Mouse (Mus musculus) embryonic facial prominence, embryonic 14.5 days (tissue): ENCODE measurements around the gene Stxbp2. TPM values are rescaled to one million over a fixed set of nuclear protein-coding genes. Genes with fewer than 3 reads are reported as not detected.

Experiments used
- ATAC-seq: fragments of 200-750 bp; cut with Nextera tagmentation; 2 replicates; pipeline ENCODE4 v1.8.0; 2017; ENCODE audit warnings: low read depth, moderate number of reproducible peaks, moderate TSS enrichment
- DNase-seq: peaks from one replicate; pipeline ENCODE4 v3.0.0-alpha.2; 2015; ENCODE audit warnings: low spot score
- H3K27ac ChIP-seq: fragments of 300-500 bp; sonication (generic); replicated peaks from 2 replicates; pipeline ENCODE4 v1.5.1; 2014; ENCODE audit warnings: low read depth, mild to moderate bottlenecking, low read length, moderate library complexity
- H3K27me3 ChIP-seq: fragments of 300-500 bp; sonication (generic); replicated peaks from 2 replicates; pipeline ENCODE4 v1.6.1; 2014; ENCODE audit warnings: low read length; ENCODE audit not compliant: control insufficient read depth, insufficient read depth
- H3K36me3 ChIP-seq: fragments of 300-500 bp; sonication (generic); 2 replicates; pipeline ENCODE4 v1.6.1; 2014; ENCODE audit warnings: low read length, mixed read lengths; ENCODE audit not compliant: control insufficient read depth, insufficient read depth
- H3K4me1 ChIP-seq: fragments of 300-500 bp; sonication (generic); 2 replicates; pipeline ENCODE4 v1.6.1; 2014; ENCODE audit warnings: antibody characterized with exemption, low read length; ENCODE audit not compliant: control insufficient read depth, insufficient read depth
- H3K4me2 ChIP-seq: fragments of 300-500 bp; sonication (generic); 2 replicates; pipeline ENCODE4 v1.6.1; 2014; ENCODE audit warnings: low read depth, mild to moderate bottlenecking, low read length, moderate library complexity, mixed read lengths
- H3K4me3 ChIP-seq: fragments of 300-500 bp; sonication (generic); 2 replicates; pipeline ENCODE4 v1.5.1; 2014; ENCODE audit warnings: low read depth, mild to moderate bottlenecking, low read length
- H3K9ac ChIP-seq: fragments of 300-500 bp; sonication (generic); 2 replicates; pipeline ENCODE4 v1.6.1; 2014; ENCODE audit warnings: low read depth, mild to moderate bottlenecking, low read length, moderate library complexity, mixed read lengths
- H3K9me3 ChIP-seq: fragments of 300-500 bp; sonication (generic); 2 replicates; pipeline ENCODE4 v1.6.1; 2016; ENCODE audit warnings: low read length; ENCODE audit not compliant: control insufficient read depth
- WGBS: fragments of 180-500 bp; shearing (Covaris S2); extraction: QIAGEN DNeasy Blood & Tissue Kit; methylation state at CpG from one replicate; pipeline ENCODE4 v1.1.7; 2014; 5-methylcytosine and 5-hydroxymethylcytosine counted together
- polyA plus RNA-seq: library from polyadenylated mRNA; unstranded; fragments of >200 nt; fragmentation: Nextera tagmentation; extraction: Ambion mirVana; gene quantifications from 2 replicates; pipeline ENCODE4 v1.2.1, GENCODE M21; 2014

Gene Stxbp2
- polyA plus RNA-seq, 1 experiment from 2014 or later = 23.7 TPM

DNA sequence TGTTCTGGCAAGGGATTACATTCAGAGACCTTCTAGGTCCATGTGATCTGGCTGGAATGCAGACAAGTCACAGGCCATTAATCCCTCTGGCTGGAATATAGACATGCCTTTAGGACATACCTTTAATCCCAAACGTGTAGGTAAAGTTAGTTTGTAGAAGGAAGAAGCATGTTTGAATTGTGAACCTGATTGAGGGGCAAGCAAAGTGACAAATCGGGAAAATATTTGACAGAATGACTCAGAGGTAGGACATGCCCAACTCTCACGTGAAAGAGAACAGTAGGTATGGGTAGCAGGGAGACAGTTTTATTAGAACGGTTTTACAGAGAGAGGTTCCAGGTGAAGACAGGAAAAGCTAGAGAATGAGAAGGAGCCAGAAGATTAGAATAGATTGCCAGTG is 16.8 kb downstream of the Stxbp2 start:
- Histone ChIP-seq H3K9me3 (no peaks in the 10 kb centered on the region), H3K27me3 (no peaks in the 10 kb centered on the region), H3K4me2 (no peak overlapping the region), H3K36me3 (no peaks in the 10 kb centered on the region), H3K9ac (no peak overlapping the region), H3K4me3 (no peak overlapping the region), H3K4me1 (no peaks in the 10 kb centered on the region), H3K27ac (no peak overlapping the region)
- ATAC-seq (no peak), DNase-seq (no peak)
- 69% methylated on average over 4 of the region's 4 CpGs for WGBS

GRCm38 (mm10) chr8:3648268-3648667 is 17.5 kb downstream of the Stxbp2 start:
- Histone ChIP-seq H3K4me2 (no peak overlapping the region), H3K36me3 (no peaks in the 10 kb centered on the region), H3K4me3 (no peak overlapping the region), H3K4me1 (no peaks in the 10 kb centered on the region), H3K9ac (no peak overlapping the region), H3K9me3 (no peaks in the 10 kb centered on the region), H3K27me3 (no peaks in the 10 kb centered on the region), H3K27ac (no peak overlapping the region)
- WGBS = 97% methylated on average over 1 of the region's 2 CpGs
- ATAC-seq = no peak
- no peak for DNase-seq

GRCm38 (mm10) chr8:3648990-3649389 is 18.2 kb downstream of the Stxbp2 start:
- Histone ChIP-seq H3K4me3 (no peak overlapping the region), H3K27ac (no peak overlapping the region), H3K9me3 (no peaks in the 10 kb centered on the region), H3K9ac (no peak overlapping the region), H3K4me2 (peak overlapping the region; percentile 7; the same call in 1 of the 2 replicates), H3K36me3 (no peaks in the 10 kb centered on the region), H3K27me3 (no peaks in the 10 kb centered on the region), H3K4me1 (no peaks in the 10 kb centered on the region)
- ATAC-seq (no peak; the same call in 1 of the 2 replicates), DNase-seq (peak; percentile 30)
- WGBS = 45% methylated on average over 1 of the region's 1 CpGs

DNA sequence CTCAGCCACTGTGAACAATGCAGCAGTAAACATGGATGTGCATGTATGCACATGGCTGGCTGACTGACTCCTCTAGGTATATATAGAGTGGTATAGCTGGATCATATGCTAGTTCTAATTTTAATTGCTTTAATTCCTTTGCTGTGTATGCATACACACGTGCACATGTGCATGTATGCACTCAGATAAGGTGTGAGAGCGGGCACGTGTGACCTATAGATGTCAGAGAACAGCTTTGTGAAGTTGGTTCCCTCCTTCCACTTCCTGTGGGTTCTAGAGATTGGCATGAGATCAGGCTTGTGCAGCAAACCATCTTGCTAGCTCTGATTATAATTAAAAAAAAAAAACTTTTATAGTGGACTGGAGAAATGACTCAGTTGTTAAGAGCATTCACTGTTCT is 22.1 kb downstream of the Stxbp2 start:
- H3K9me3 ChIP-seq = no peaks in the 10 kb centered on the region
- no peak for ATAC-seq
- DNase-seq = no peak
- no peak overlapping the region for H3K4me3 ChIP-seq
- H3K27ac ChIP-seq = no peak overlapping the region
- no peaks in the 10 kb centered on the region for H3K4me1 ChIP-seq
- 69% methylated on average over 3 of the region's 3 CpGs for WGBS
- H3K27me3 ChIP-seq = no peaks in the 10 kb centered on the region
- H3K9ac ChIP-seq = no peak overlapping the region
- H3K36me3 ChIP-seq = no peaks in the 10 kb centered on the region
- no peak overlapping the region for H3K4me2 ChIP-seq

DNA sequence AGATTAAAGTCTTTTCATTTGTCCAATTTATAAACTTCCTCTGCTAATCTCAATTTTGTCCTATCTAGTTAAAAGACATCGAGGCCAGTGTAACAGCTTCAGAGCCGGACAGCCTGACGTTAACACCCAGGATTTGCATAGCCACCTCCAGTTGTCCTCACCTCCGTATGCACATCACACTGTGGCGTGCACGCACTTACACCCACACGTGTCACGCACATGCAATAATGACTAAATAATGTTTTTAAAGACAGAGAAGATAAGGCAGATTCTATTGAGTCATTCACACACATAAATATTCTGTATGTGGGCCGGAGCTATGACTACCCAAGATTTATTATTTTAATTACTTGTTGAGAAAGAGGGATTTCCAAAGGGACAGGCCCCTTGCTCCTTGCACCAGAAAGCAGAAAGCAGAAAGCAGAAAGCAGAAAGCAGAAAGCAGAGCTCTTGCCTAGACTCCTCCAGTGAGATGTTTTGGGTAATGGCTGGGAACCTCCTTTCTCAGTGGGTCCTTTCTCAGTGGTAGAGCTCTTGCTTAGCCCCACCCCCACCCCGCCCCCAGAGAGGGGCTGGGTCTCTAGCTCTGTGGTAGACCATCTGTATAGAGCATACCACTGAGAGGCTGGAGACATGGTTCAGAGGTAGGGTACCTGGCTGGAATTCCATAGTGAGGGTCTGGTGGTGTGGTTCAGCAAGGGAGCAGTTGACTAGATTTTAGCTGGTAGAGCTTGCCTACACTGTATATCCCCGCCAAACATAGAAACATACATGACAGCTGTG is 24.2 kb downstream of the Stxbp2 start:
- ATAC-seq (no peak), DNase-seq (no peak)
- WGBS = 64% methylated on average over 11 of the region's 11 CpGs
- no peak overlapping the region for H3K27ac ChIP-seq
- H3K36me3 ChIP-seq = no peaks in the 10 kb centered on the region
- no peak overlapping the region for H3K9ac ChIP-seq
- no peaks in the 10 kb centered on the region for H3K9me3 ChIP-seq
- H3K27me3 ChIP-seq = no peaks in the 10 kb centered on the region
- H3K4me2 ChIP-seq = no peak overlapping the region
- no peaks in the 10 kb centered on the region for H3K4me1 ChIP-seq
- H3K4me3 ChIP-seq = no peak overlapping the region

GRCm38 (mm10) chr8:3655526-3655925 is 24.8 kb downstream of the Stxbp2 start, which contains the start of gene Retn:
TSS of gene Retn (plus strand) at chr8:3655770.
- H3K27me3 ChIP-seq = no peaks in the 10 kb centered on the region
- no peak within 1 kb of the TSS for H3K4me3 ChIP-seq
- ATAC-seq (no peak), DNase-seq (no peak)
- H3K4me1 ChIP-seq = no peaks in the 10 kb centered on the region
- H3K9ac ChIP-seq = no peak within 1 kb of the TSS
- no peaks in the 10 kb centered on the region for H3K9me3 ChIP-seq
- no peak within 1 kb of the TSS for H3K27ac ChIP-seq
- WGBS = 78% methylated on average over 2 of the region's 3 CpGs
- H3K4me2 ChIP-seq = no peak within 1 kb of the TSS
- H3K36me3 ChIP-seq = no peaks in the 10 kb centered on the region

- WGBS = 18% methylated on average over 7 of the region's 7 CpGs
- DNase-seq (peak; percentile 17), ATAC-seq (no peak)
- H3K36me3 ChIP-seq = no peaks in the 10 kb centered on the region
- no peak overlapping the region for H3K9ac ChIP-seq
- H3K4me1 ChIP-seq = no peaks in the 10 kb centered on the region
- no peaks in the 10 kb centered on the region for H3K9me3 ChIP-seq
- no peak overlapping the region for H3K27ac ChIP-seq
- no peak overlapping the region for H3K4me3 ChIP-seq
- no peak overlapping the region for H3K4me2 ChIP-seq
- no peaks in the 10 kb centered on the region for H3K27me3 ChIP-seq
These were observed 26.1 kb downstream of the Stxbp2 start for GRCm38 (mm10) chr8:3656725-3657381.

- ATAC-seq = no peak
- no peaks in the 10 kb centered on the region for H3K9me3 ChIP-seq
- no peak overlapping the region for H3K9ac ChIP-seq
- no peaks in the 10 kb centered on the region for H3K27me3 ChIP-seq
- 72% methylated on average over 8 of the region's 8 CpGs for WGBS
- no peak for DNase-seq
- no peak overlapping the region for H3K4me2 ChIP-seq
- no peak overlapping the region for H3K27ac ChIP-seq
- no peak overlapping the region for H3K4me3 ChIP-seq
- H3K4me1 ChIP-seq = no peaks in the 10 kb centered on the region
- H3K36me3 ChIP-seq = no peaks in the 10 kb centered on the region
These were observed 30.1 kb downstream of the Stxbp2 start for GRCm38 (mm10) chr8:3660889-3661288.

DNA sequence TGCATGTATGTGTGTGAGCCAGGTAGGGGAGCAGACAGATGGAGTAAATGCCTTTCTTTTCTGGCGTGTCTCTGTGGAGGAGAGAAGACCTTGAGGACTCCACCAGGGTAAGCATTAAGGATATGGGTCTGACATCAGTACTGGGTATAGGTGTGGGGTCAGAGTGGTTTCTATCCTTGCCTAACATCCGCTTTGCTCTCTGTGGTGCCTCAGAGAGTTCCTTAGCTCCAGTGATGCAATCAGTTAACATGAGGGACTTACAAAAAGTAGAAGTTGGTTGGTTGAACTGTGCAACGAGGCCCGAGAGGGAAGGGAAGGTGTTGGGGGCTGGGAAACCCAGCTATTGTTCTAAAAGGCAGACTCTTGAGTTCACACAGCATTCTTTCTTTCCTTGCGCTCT is 33.6 kb downstream of the Stxbp2 start:
- H3K4me3 ChIP-seq = no peak overlapping the region
- no peaks in the 10 kb centered on the region for H3K4me1 ChIP-seq
- no peak overlapping the region for H3K4me2 ChIP-seq
- ATAC-seq (no peak), DNase-seq (no peak)
- WGBS = 51% methylated on average over 5 of the region's 5 CpGs
- H3K27ac ChIP-seq = no peak overlapping the region
- H3K9me3 ChIP-seq = no peaks in the 10 kb centered on the region
- no peaks in the 10 kb centered on the region for H3K27me3 ChIP-seq
- H3K9ac ChIP-seq = no peak overlapping the region
- no peaks in the 10 kb centered on the region for H3K36me3 ChIP-seq
